Mouse (Mus musculus) cerebellum, postnatal 36 days (tissue): Measurements from ENCODE around the gene Mid1.
"Not testable (repeated sequence)": the region's sequence is repeated elsewhere in the genome, so short reads cannot be mapped to it uniquely, and the experiment has no call there.

ENCODE experiments used
- DNase-seq, 2 experiments: peaks; one replicate each; pipeline ENCODE4 v3.0.0; 2021 to 2022; ENCODE audit warnings: mixed read lengths in 2 of 2

Gene Mid1

DNA sequence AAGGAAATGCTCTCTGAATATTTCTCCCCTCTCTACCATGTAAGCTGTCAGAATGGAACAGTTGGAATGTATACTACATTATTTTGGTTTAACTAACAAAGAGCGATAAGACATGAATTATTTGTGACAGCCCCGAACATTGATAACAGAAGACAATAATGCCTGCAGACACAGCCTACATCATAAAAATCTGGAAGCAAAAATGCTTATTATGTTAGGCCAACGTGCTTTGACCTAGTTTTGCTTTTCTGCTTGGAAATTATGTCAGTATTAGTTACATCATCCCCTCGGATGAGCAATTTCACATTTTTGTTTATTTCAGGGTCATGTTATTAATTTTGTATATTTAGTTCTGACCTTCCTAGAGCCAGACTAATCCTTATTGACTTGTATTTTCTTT lies 205.5 kb downstream of the Mid1 start:
- no peak for DNase-seq

- no peak for DNase-seq
Measured at GRCm38 (mm10) chrX:169892100-169892499, 207.1 kb downstream of the Mid1 start.

DNA sequence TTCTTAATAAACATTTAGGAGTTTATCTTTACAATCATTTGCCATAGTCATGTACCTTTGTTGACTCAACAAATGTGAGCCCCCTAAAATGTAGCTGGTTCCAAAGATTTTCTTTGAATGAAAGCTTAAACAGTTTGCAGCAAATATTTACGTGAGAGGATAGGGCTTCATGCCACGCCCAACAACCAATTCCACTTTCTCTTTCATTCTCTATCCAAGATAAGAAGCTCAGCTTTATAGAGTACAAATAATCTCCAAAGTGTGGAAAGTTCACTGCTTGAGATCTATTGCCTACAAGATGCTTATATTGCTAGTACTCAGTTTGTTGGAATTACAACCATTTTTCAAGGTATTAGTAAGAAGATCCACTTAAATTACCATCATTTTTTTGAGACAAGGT lies 207.6 kb downstream of the Mid1 start:
- no peak for DNase-seq

- DNase-seq = no peak
Measured at GRCm38 (mm10) chrX:169899227-169899950, 214.4 kb downstream of the Mid1 start.

DNA sequence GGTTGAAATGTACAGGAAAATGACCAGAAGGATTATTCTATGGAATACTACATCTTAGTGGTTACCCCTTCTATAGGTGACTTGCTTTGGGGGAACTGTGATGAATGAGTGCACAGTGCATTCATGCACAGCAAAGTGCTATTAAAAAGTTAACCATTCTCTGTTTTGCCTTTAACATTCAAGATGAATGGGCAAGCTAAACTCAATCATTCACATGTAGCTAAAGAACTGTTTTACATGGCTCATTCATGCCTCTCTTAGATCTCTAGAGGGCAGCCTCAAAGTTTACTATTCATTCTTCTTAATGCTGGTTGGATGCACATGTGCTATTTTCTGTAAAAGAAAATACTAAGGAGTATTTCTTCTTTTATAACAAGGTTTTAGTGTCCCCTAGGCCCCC lies 217.9 kb downstream of the Mid1 start:
- no peak for DNase-seq

DNA sequence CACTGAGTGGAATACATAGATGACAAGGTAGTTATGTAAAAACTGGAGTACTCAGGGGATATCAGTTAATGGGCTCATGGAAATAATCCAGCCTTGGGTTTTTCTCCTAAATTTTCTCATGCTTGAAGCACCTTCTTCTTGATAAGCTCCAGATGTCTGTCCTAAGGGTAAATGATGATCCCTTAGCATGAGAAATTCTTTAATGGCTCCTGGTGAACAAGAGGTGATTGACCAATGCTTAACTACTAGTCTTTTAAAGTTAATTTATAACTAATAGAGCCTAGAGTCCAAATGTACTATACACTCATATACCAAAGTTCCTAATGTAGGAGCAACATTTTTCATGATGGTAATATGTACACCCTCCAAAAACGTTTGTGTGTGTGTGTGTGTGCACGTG lies 218.7 kb downstream of the Mid1 start:
- no peak for DNase-seq

DNA sequence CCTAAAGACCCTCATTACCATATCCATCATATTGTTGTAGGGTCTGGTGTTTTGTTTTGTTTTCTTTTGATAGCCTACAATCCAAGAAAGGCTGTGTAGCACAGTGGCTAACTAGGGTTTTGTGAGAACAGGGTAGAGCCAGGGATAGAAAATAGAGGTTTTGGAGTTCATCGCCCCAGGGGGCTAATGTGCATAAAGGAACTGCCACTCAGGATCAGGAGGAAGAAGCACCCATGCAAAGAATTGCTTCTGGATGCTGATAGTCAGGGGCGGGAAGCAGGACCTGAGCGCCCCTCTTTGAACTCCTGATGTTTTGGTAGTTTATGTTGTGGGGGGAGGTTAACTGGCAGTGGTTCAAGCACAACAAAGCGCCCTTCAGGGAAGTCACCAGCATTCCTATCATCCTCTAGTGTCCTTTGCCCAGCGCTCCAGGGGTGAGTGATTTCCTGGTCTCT lies 221.1 kb downstream of the Mid1 start:
- no peak for DNase-seq

DNA sequence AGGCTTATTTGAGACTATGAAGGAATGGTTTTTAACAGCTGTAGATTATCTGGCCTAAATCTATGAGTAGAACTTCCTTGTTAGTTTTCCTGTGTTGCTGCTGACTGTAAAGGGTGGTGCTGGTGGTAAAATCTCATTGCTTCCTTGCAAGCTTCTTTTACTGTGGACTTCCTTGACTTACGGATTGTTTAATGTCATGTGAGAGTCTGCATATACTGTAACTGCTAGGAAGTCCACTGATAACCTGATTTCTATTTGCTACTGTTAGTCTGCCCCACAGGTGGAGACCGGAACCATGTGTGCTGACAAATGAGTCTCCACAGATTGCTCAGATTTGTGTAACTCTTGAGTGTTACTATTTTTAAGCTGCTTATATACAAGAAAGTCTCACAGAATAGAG lies 224.9 kb downstream of the Mid1 start:
- no peak for DNase-seq

DNA sequence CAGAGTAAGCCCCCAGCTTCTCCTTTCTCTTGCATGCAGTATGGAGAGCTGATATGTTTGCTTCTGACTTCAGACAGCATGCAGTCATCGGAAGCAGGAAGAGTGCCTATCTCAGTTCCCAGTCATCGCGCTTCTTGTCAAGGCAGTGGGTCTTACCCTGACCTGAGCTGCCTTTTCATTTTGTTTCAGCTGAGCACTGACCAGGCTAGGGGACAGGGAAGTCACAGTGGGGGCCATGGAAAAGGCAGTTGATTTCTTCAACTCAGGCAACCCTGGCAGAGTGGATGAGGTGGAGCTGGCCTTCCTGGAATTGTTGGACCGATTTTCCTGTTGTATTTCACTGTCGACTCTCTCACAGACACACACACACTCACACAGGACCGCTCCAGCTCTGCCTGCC lies 230.7 kb downstream of the Mid1 start:
- peak in 1 of 2 experiments; percentile 12 for DNase-seq

DNA sequence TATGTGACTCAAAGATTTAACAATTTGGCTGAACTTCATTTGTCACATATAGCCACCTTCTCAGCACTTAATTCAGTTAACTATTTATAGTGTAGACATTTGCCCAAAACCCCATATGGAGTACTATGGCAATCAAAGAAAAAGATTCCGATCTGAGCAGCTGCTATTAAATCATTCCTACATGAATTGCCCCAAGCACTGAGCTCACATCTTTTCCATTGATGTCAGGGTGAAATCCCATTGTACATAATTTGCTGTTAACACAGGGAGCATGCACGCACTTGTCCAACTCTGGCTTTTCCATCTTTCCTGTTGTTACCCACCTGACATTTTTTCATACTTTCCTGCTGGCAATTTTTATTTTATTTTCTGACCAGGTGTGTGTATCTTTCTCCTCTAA lies 237.5 kb downstream of the Mid1 start:
- DNase-seq = no peak

DNA sequence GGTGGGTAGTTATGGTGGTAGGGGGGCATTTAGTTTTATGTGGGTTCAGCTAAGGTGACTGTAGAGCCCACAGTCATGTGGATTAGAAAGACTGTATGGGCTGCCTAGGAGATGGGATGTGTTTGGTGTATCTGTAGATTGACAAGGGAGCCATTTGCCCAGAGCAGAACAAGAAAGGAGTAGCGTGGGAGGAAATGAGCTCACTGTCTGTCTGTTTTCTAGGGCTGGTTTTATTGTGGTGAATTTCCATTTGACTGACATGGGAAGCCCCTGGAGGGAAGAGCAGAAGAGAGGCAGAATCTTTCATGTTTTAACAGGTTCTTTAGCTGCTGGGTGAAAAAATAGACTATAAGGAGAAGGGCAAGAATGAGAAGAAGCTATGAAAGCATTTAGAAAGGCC lies 238.4 kb downstream of the Mid1 start:
- DNase-seq = no peak

DNA sequence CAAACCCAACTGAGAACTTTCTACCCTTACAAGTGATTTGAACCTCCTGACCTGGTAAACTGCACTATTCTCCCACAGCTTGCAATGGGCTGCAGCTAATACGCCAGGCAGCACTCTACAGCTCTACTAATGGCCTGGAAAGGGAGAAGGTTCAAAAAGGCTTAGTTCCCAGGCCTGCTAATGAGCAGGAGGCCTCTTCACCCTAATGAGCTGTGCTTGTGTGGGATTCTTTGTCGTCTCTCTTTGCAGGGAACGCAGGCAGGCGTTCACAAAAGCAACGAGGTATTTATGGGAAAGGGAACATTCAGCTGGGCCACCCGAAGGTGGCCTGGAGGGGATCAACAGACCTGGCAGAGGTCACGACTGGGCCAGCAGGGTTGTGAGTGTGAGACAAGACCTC lies 240.6 kb downstream of the Mid1 start:
- no peak for DNase-seq

GRCm38 (mm10) chrX:169927110-169927817 lies 242.3 kb downstream of the Mid1 start:
- DNase-seq = peak in 1 of 2 experiments; percentile 10

- no peak for DNase-seq
Measured at GRCm38 (mm10) chrX:169930868-169931267, 245.9 kb downstream of the Mid1 start.

DNA sequence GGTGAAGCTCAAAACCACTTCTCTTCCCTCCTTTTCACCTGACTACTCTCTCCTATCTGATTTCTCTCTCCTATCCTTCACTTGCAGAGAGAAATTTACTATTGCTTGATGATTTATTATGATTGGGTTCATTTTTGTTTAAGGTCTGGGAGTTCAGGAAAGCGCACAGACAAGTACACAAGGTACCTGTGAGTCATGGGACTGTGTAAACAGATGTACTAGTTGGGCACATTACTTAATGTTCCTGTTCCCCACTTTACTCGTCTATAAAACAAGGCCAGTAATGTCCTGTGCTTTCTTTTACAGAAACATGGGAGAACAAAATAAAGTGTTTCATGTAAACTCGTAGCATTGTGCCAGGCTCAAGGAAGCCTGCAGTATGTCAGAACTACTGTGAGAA lies 248.2 kb downstream of the Mid1 start:
- no peak for DNase-seq

DNA sequence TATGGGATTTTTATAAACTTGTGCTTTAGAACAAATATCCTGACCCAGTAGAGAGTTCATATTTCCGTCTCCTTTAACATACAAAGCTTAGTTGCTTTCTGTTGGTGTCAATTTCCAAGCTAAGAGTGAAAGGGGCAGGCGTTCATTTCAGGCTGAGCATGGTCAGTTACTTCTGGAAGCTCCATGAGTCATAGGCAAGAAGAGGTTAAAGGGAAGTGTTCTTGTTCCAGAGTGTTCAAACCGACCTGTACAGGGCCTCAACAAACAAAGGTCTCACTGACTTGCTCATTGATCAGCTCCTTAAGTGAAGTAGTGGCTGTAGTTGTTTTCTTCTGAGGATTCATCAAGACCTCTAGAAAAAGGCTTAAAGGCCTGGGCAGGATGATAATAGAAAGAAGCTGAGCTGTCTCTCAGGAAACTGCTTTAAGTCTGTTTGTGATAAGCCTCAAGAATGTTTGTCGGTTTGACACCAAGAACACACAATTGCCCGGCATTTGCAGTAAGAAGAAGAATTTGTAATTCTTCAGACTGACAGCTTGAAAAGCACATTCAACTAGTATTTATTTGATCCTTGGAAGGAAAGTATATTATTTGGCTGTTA lies 252.2 kb downstream of the Mid1 start:
- DNase-seq = no peak

DNA sequence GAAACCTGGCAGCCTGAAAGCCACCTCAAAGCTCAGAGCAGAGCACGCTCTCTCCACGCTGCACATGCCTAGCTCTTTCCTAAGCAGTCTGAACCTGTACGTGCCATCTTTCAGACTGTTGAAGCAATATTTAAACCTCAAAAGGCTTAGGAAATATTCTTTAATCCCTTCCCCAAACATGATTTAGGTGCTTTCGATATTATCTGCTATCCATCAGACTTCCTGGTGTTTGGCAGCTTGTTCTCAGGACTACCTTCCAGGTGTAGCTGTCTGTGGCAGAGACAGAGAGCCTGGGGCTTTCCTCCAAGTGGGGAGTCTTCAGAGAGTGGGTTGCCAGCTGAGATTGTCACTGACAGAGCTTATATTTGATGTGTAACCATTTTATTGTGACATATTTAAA lies 255.5 kb downstream of the Mid1 start:
- DNase-seq = no peak

- DNase-seq = no peak
Measured at GRCm38 (mm10) chrX:169950596-169950995, 265.6 kb downstream of the Mid1 start.

DNA sequence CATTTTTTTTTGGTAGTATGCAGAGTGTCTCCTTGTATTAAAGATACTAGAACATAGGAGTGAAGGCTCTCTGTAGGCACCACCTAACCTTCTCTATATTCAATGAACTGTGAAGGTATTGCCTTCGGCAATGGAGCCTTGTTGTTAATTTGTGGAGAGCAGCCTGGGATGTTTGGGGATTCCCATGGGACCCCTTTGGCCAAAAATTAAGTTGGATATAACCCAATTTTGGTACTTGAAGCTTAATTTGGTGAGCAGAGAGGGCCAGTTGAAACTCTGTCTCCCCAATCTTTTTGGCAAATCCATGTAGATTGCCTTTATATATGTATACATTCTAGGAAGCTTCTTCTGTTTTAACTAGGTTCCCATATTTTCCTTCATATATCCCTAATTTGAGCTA lies 284.3 kb downstream of the Mid1 start:
- DNase-seq = peak in 1 of 2 experiments; percentile 2

- DNase-seq = peak in 1 of 2 experiments; percentile 1
Measured at GRCm38 (mm10) chrX:169969765-169970164, 284.8 kb downstream of the Mid1 start.

GRCm38 (mm10) chrX:169970546-169970945 lies 285.5 kb downstream of the Mid1 start:
- DNase-seq = not testable (repeated sequence)

GRCm38 (mm10) chrX:169971562-169971961 lies 286.6 kb downstream of the Mid1 start:
- DNase-seq = not testable (repeated sequence)

DNA sequence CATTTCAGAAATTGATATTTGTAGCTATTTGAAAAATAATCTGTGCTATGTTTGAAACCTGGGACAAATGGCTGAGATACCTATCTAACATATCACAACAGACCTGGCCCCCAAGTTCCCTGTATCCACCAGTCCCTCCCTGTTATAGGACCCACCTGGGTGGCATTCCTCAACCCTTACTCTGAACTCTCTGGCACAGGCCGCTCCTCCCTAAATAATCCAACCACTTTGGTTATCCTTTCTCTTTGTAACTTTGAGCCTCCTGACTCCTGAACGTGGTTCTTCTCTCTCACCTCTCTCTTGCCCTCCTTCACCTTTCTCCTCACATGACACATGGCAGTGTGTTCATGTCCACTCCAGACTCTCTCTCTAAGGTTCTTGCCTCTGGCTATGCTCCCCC lies 287.1 kb downstream of the Mid1 start:
- not testable (repeated sequence) for DNase-seq
